Mouse (Mus musculus): ENCODE measurements around the gene Cask.

Gene Cask

GRCm38 (mm10) chrX:13652291-13652690 is 198.9 kb downstream of the Cask start:
- in situ Hi-C loops (cut with MboI, MseI), result loop anchor here (5.0 to 10.0 kb wide), 2 partner anchors 185 to 187 kb away; partner anchors contain the start of gene Nyx (in 2 of the 2)

GRCm38 (mm10) chrX:13651889-13652288 is 199.3 kb downstream of the Cask start:
- in situ Hi-C loops (cut with MboI, MseI), result loop anchor here (5.0 to 10.0 kb wide), 2 partner anchors 185 to 187 kb away; partner anchors contain the start of gene Nyx (in 2 of the 2)

- in situ Hi-C loops (cut with MboI, MseI), result no loop called here
Observed at GRCm38 (mm10) chrX:13638894-13639293, 212.3 kb downstream of the Cask start.

GRCm38 (mm10) chrX:13636398-13636797 is 214.8 kb downstream of the Cask start:
- in situ Hi-C loops (cut with MboI, MseI), result no loop called here

- in situ Hi-C loops (cut with MboI, MseI), result no loop called here
Observed at GRCm38 (mm10) chrX:13631599-13632283, 219.4 kb downstream of the Cask start, which contains the start of gene Gpr34. TSS of gene Gpr34 (plus strand) at chrX:13632089.

GRCm38 (mm10) chrX:13622654-13623053 is 228.5 kb downstream of the Cask start:
- in situ Hi-C loops (cut with MboI, MseI), result no loop called here

GRCm38 (mm10) chrX:13621473-13621872 is 229.7 kb downstream of the Cask start:
- in situ Hi-C loops (cut with MboI, MseI), result no loop called here

GRCm38 (mm10) chrX:13618476-13618875 is 232.7 kb downstream of the Cask start:
- in situ Hi-C loops (cut with MboI, MseI), result no loop called here

GRCm38 (mm10) chrX:13617294-13617693 is 233.9 kb downstream of the Cask start:
- in situ Hi-C loops (cut with MboI, MseI), result no loop called here

- in situ Hi-C loops (cut with MboI, MseI), result no loop called here
Observed at GRCm38 (mm10) chrX:13616726-13617125, 234.4 kb downstream of the Cask start.

- in situ Hi-C loops (cut with MboI, MseI), result no loop called here
Observed at GRCm38 (mm10) chrX:13612115-13612514, 239.1 kb downstream of the Cask start.

- in situ Hi-C loops (cut with MboI, MseI), result no loop called here
Observed at GRCm38 (mm10) chrX:13611114-13611513, 240.1 kb downstream of the Cask start.

GRCm38 (mm10) chrX:13607752-13608151 is 243.4 kb downstream of the Cask start:
- in situ Hi-C loops (cut with MboI, MseI), result no loop called here

GRCm38 (mm10) chrX:13606741-13607140 is 244.4 kb downstream of the Cask start:
- in situ Hi-C loops (cut with MboI, MseI), result no loop called here

- in situ Hi-C loops (cut with MboI, MseI), result no loop called here
Observed at GRCm38 (mm10) chrX:13599966-13600365, 251.2 kb downstream of the Cask start.

GRCm38 (mm10) chrX:13599373-13599772 is 251.8 kb downstream of the Cask start:
- in situ Hi-C loops (cut with MboI, MseI), result no loop called here

- in situ Hi-C loops (cut with MboI, MseI), result no loop called here
Observed at GRCm38 (mm10) chrX:13577647-13578046, 273.5 kb downstream of the Cask start.

GRCm38 (mm10) chrX:13576606-13577005 is 274.6 kb downstream of the Cask start:
- in situ Hi-C loops (cut with MboI, MseI), result no loop called here

GRCm38 (mm10) chrX:13574872-13575271 is 276.3 kb downstream of the Cask start:
- in situ Hi-C loops (cut with MboI, MseI), result no loop called here

GRCm38 (mm10) chrX:13574298-13574697 is 276.9 kb downstream of the Cask start:
- in situ Hi-C loops (cut with MboI, MseI), result no loop called here

GRCm38 (mm10) chrX:13554504-13554903 is 296.7 kb downstream of the Cask start:
- in situ Hi-C loops (cut with MboI, MseI), result no loop called here

- in situ Hi-C loops (cut with MboI, MseI), result no loop called here
Observed at GRCm38 (mm10) chrX:13552288-13552687, 298.9 kb downstream of the Cask start.

- in situ Hi-C loops (cut with MboI, MseI), result no loop called here
Observed at GRCm38 (mm10) chrX:13551566-13551965, 299.6 kb downstream of the Cask start.

GRCm38 (mm10) chrX:13549100-13549499 is 302.1 kb downstream of the Cask start:
- in situ Hi-C loops (cut with MboI, MseI), result no loop called here

Measured in T-helper 17 cell (primary cell).